Mouse (Mus musculus) gastrocnemius, adult 2 months (tissue): Measurements from ENCODE around the gene St14. TPM values are rescaled to one million over a fixed set of nuclear protein-coding genes. Genes with fewer than 3 reads are reported as not detected.

Source experiments
- DNase-seq: peaks from one replicate; pipeline ENCODE4 v3.0.0; 2022
- H3K27ac ChIP-seq: fragments of 200-600 bp; 2 replicates; pipeline ENCODE4 v1.8.1; 2022; ENCODE audit warnings: mild to moderate bottlenecking
- H3K4me3 ChIP-seq: fragments of 200-600 bp; 2 replicates; pipeline ENCODE4 v1.8.1; 2022; ENCODE audit warnings: mild to moderate bottlenecking, moderate library complexity
- CTCF ChIP-seq: fragments of 200-600 bp; IDR thresholded peaks from 2 replicates; pipeline ENCODE4 v1.8.1; 2022; ENCODE audit warnings: antibody characterized with exemption, mild to moderate bottlenecking, moderate library complexity
- intact Hi-C: fragments of 180-260 bp; cut with DNase I; formaldehyde crosslinking; loops from one replicate; pipeline ENCODE4 v1.15.1; 2025
- total RNA-seq, 2 experiments: library from RNA; stranded (reverse); gene quantifications; 2 replicates each; pipeline ENCODE4 v1.2.3; 2021

St14 gene
- total RNA-seq, 2 experiments from 2014 or later, result 0.08 TPM; not detected in 1

DNA sequence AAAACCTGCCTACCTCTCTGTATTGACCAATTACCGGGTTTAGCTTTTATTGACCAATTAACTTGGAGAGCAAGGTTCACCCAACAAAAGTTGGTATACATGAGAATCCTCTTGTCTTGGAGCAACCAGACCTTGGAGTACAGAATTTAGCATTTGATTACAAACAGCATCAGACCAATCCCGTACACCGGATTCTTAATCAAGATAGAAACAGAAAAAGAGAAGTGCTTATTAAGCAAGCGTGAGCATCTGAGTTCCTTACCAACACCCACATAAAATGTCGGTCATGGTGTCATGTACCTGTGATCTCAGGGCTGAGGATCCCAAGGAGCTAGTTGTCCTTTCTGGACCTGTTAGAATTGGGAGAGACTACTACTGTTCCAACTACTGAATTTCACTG, 81.4 kb downstream of the St14 start:
- H3K27ac ChIP-seq, result no peak overlapping the region
- TF ChIP-seq CTCF, result no peak
- intact Hi-C loops, result no loop called here
- H3K4me3 ChIP-seq, result no peak overlapping the region
- DNase-seq, result no peak

Other genes with a start within 250 kb of the St14 start
- 1 to 10 TPM; 1.3 to 3.0 TPM for gene Adamts15, start 209.4 kb downstream of the St14 start, total RNA-seq
- 10 to 100 TPM in 1 of 2 experiments, 1 to 10 TPM in 1; 1.5 to 14.6 TPM for gene Adamts8, start 189.3 kb downstream of the St14 start, total RNA-seq
- 10 to 100 TPM; 64.8 to 71.7 TPM for gene Zbtb44, start 101.2 kb downstream of the St14 start, total RNA-seq
- gene Aplp2, start 80.0 kb upstream of the St14 start, total RNA-seq, result 100 to 1,000 TPM; 105 to 114 TPM
- gene Prdm10, start 148.7 kb upstream of the St14 start, total RNA-seq, result 1 to 10 TPM; 4.4 to 4.8 TPM